Mouse (Mus musculus): ENCODE measurements around the gene Lpgat1.

Lpgat1 gene

DNA sequence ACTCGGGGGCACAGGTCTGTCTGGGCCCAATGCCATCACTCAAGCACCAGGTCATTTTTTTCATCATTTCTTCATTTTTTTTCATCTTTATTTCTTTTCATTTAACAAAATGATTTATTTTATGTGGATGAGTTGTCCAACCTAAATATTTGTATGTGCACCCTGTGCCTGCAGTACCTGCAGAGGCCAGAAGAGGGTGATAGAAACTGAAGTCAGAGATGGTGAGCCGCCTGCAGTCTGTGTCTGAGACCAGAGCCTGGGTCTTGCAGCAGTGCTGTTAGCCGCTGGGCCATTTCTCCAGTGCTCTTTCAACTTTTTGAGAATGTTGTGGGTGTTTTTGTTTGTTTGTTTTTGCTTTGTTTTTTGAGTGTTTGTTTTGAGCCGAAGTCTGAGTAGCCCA lies 89.1 kb downstream of the Lpgat1 start:
- no peak for DNase-seq

DNA sequence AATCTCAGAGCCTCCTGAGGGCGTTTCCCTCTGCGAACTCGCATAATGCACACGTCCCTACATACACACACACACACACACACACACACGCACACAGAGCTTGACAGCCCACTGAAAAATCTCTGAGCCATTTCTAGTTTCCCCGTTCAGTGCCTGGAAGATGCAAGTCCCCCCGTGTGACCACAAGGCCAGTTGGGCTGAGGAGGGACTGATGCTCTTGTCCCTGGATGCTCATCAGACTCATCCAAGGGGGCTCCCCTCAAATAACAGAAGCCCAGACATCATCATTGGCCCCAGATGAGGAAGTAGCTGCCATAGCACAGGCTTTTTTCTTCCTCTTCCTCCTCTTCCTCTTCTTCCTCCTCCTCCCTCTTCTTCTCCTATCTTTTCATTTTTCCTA lies 90.3 kb downstream of the Lpgat1 start:
- no peak for DNase-seq

DNA sequence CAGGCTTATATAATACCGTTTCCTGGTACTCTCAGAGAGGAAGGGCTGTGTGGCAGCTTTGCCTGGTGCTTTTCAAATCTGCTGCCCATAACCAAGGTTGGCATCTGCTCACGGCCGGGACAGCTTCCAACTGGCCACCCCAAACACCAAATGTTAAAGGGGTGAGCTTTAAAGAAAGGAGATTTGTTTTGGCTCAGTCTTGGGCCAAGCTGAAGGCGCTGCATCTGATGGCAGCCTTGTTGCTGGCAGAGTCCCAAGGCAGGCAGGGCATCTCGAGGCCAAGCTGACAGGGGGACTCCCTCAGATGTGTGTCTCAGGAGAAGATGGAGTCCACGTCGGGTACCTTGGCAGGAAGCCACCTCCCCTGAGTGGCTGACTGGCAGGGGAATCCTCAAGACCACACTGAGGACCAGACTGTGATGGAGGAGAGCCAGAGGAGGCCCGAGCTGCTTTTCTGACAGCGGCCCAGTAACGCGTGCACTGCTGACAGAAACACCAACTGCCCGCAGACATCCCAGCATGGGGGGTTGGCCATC lies 91.1 kb downstream of the Lpgat1 start:
- no peak for DNase-seq

DNA sequence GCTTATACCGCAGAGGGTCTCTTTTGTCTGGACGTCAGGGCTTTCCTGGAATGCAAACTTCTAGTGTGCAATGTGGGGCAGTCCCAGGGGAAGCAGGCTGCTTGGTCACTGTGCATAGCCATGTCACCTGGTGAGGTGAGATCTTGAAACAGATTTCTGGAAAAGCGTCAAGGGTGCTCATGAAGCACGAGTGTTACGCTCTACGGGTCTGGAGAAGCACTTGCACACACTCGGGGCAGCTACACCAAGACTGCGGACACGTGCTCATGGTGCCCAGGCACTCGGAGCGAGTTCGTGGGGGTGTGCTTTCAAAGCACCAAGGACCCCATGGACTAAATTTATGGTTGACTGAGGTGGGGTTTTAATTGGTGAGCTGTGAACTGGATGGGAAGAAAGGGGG lies 94.1 kb downstream of the Lpgat1 start:
- DNase-seq: peak; percentile 80

DNA sequence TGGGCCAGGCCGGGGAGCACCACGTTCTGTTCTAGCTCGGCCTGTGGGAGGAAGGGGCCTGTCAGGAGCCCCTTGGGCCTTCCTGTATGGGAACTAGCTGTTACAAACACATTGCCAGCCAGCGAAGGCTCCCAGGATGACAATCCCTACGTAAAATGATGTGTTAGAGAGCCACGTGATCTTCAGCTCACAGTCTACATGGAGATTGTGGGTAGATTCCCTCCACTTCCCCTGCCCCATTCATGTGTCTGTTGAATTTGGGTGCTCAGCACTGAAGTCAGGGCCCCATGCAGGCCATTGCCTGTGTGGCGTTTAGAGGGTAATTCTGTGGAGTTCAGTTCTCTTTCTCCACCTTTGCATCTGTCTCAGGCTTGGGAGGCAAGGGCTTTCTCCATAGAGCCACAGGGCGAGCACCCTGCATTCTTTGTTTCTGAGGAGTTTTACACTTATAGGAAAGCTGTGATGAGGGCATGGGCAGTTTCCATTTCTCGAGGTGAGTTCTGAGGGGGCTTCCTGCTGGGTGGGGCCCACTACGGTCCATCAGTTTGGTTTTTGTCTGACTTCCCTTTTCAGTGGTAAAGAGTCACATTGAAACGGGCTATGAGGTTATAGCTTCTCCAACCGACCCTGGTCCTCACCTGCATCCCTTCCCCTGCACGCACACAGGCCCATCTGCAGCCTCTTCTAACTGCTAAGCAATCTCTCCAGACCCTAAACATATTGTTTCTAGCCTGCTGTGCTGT lies 95.5 kb downstream of the Lpgat1 start:
- peak; percentile 32 for DNase-seq

DNA sequence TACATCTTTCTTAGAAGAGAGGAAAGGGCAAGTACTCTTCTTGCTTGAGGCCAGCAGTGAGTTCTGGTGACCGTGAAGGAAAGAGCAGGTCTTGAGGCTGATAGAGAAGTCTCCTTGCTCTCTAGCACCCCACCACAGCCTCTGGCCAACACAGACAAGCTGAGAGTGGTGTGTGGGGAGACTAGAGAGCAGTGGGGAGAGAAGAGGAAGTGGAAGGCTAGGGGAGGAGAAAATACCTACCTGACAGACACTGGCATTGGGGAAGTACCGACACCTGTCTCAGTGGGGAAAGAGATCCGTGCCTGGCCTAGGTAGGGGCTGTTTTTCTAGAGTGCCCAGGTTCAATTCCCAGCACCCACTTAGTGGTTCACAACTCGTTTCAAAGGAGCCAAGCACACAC lies 96.6 kb downstream of the Lpgat1 start:
- no peak for DNase-seq

DNA sequence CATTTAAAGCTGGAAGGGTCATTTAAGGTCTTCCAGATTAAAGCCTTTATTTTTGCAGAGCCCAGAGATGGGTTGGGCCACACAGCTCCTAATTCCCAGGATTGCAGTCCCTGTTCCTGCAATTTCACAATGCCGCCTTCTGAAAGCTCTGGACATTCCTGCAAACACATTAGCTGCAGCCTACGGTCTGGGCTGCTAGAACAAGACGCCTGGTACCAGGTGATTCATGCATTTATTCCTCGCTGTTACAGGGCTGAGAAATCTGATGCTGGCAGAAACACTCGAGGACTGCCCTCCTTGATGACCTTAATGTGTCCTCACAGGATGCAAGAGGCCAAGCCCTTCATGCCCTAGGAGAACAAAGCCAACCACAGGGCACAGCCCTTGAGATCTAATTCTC lies 97.3 kb downstream of the Lpgat1 start:
- no peak for DNase-seq

DNA sequence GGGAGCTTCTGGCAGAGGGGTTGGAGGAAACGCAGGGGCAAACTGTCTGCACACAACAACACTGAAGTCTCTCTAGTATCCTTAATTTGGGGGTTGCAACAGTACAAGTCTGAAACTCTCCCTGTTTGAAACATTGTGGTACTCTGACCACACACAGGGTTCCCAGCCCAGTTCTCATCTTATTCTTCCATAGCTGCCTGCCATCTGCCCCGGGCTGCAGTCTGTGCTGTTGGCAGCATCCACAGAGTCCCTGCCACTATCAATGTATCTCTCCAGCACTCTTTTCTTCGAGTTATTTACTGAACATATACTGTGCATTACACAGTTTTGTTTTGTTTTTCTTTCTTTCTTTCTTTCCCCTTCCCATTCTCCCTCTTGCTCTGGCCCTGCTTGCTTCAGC lies 99.0 kb downstream of the Lpgat1 start:
- no peak for DNase-seq

DNA sequence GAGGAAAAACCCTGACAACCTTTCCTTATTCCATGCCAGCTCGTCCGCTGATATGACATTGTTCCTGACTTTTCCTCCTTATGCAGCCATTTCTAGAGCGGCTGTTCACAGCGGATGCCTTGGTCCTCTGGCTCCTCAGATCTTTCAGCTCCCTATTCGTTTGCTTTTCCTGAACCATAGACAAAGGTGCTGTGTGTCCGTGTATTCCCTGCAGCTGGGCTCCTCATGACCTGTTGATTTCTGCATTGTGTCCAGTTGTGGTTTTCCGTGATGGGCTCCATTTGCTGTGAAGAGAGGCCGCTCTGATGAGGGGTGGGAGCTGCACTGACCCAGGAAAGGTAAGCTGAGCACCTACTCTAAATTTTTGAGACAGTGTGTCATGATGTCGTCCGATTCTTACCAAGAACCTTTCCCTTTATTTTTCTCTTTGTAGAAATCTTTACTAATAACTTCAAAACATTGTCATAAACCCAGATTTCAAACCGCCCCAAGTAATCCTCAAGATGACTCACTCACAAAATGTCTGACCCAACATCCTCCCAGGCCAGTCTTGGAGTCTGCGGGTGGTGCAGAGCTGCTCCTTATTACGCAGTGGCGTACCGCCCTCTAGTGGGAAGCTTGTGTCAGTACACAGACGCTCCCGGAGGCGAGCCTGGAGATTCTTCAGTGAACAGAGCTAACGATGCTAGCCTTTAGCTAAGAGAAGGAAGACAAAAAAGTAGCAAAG lies 99.9 kb downstream of the Lpgat1 start:
- DNase-seq: peak; percentile 91

DNA sequence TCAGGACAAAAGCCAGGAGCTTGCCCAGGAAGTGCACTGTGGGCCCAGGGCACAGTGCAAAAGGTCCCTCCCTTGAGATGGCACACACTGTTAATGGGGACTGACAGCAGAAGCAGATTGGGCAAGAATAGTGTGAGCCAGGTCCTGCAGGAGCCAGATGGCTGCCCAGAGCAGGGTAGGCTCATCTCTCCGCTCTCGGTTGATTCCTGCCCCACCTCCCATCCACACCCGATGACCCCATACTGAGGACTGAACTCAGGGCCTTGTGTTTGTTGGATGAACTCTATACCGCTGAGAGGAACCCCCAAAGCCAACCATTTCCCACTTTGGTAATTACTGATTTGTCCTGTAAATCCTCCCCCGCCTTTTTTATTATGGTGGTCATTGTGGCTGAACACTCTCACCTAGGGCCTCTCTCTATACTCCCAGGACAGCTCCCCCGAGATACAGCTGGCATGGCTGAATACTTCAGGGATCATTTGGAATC lies 100.6 kb downstream of the Lpgat1 start:
- no peak for DNase-seq

DNA sequence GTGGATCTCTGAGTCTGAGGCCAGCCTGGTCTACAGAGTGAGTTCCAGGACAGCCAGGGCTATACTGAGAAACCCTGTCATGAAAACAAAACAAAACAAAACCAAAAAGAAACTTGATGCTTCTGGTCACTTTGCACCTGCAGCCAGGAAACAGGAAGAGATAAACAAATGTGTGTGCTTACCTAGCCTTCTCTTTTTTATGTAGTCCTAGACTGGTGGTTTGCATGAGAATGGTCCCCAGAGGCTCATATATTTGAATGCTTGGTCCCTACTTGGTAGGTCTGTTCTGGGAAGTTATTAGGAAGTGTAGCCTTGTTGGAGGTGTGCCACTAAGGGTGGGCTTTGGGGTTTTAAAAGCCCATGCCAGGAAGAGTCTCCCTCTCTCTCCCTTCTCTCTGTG lies 101.4 kb downstream of the Lpgat1 start:
- DNase-seq: no peak

DNA sequence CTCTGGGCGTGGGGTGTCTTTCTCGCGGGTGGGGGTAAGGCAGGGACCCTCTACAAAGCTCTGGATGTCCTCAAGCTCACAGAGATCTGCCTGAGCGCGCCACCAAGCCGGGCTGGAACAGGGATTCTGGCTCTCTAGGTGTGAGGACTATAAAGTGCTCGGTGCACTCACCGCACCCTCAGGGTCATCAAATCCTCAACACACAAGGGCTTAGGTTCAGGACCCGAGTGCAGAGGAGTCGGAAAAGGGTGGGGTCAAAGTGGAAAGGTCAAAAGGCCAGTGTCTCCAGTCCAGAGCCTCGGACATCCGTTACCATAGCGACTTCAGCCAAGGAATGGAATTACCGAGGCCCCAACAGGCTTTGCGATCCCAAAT lies 103.3 kb downstream of the Lpgat1 start:
- no peak for DNase-seq

DNA sequence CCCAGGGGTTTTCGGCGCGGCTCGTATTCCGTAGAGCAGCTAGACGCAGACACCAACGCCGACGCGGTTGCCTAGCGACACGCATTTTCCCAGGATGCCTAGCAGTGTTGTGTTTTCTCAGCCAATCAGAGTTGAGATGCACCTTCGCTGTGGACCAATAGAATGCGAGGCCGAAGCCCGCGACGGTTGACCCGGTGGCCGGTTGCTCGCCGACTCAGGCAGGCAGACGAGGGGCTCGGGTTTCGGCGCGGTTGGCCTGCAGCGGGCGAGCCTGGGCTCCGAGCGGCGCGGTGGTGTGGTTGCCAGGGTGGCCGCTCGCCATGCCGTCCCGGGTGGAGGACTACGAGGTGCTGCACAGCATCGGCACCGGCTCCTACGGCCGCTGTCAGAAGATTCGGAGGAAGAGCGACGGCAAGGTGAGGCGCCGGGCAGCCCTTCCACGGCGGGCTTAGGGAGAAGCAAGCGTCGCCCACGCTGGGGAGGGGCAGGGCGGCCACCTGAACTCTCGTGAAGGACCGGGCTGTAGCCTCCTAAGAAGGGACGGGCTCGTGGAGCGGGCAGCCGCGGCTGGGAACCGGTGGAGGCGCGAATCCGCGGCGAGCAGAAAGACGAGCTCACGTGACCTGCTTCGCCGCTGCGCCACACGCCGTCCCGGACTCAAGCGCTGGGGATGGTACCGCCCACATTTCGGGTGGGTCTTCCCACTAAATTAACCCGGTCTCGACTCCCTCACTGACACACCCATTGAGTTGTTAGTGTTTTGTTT lies 103.9 kb downstream of the Lpgat1 start, which contains the start of gene Nek2:
Nek2 (plus strand) TSS at position 119 of the 766 bp plus-strand sequence.
- DNase-seq: peak; percentile 99

DNA sequence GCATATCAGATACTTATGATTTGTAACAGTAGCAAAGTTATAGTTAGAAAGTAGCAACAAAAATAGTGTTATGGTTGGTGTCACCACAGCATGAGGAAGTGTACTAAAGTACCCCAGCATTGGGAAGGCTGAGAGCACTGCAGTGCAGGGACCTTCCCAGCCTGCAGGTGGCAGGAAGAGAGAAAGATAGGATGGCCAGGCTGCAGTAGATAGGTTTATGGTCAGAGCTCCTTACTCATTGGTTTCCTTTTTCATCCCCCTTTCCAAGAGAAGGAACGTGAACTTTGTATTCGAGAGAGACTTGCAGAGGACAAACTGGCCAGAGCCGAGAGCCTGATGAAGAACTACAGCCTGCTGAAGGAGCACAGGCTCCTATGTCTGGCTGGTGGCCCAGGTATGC lies 111.5 kb downstream of the Lpgat1 start:
- no peak for DNase-seq

DNA sequence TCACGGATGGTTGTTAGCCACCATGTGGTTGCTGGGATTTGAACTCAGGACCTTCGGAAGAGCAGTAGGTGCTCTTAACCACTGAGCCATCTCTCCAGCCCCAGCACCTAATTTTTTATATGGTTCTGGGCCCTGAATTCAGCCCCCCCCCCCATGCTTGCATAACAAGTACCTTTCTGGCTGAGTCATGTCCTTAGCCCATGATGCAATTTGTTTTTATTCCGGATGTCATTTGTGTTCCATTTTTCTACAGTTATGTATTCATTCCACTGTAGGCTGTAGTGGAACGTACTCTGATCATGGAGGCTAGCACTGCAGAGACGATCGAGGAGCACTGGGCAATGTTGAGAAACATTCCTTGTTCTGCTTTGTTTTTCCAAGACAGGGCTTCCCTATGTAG lies 115.8 kb downstream of the Lpgat1 start:
- no peak for DNase-seq
